Mouse (Mus musculus) embryonic facial prominence, embryonic 15.5 days (tissue): ENCODE results near the gene Ms4a2. TPM values are rescaled to one million over a fixed set of nuclear protein-coding genes. Genes with fewer than 3 reads are reported as not detected.

Source experiments
- ATAC-seq: fragments of 200-750 bp; cut with Nextera tagmentation; 2 replicates; pipeline ENCODE4 v1.8.0; 2017; ENCODE audit warnings: low read depth, moderate TSS enrichment; ENCODE audit not compliant: insufficient number of reproducible peaks, low FRiP score, low TSS enrichment
- H3K27ac ChIP-seq: fragments of 300-500 bp; sonication (generic); replicated peaks from 2 replicates; pipeline ENCODE4 v1.5.1; 2015; ENCODE audit warnings: mild to moderate bottlenecking, inconsistent platforms
- H3K27me3 ChIP-seq: fragments of 300-500 bp; sonication (generic); 2 replicates; pipeline ENCODE4 v1.6.1; 2015; ENCODE audit warnings: inconsistent platforms
- H3K36me3 ChIP-seq: fragments of 300-500 bp; sonication (generic); 2 replicates; pipeline ENCODE4 v1.6.1; 2015; ENCODE audit warnings: mild to moderate bottlenecking, inconsistent platforms
- H3K4me1 ChIP-seq: fragments of 300-500 bp; sonication (generic); 2 replicates; pipeline ENCODE4 v1.6.1; 2015; ENCODE audit warnings: inconsistent platforms
- H3K4me2 ChIP-seq: fragments of 300-500 bp; sonication (generic); replicated peaks from 2 replicates; pipeline ENCODE4 v1.6.1; 2015; ENCODE audit warnings: mild to moderate bottlenecking, inconsistent platforms
- H3K4me3 ChIP-seq: fragments of 300-500 bp; sonication (generic); replicated peaks from 2 replicates; pipeline ENCODE4 v1.5.1; 2015; ENCODE audit warnings: mild to moderate bottlenecking, inconsistent platforms
- H3K9ac ChIP-seq: fragments of 300-500 bp; sonication (generic); 2 replicates; pipeline ENCODE4 v1.6.1; 2015; ENCODE audit warnings: inconsistent platforms
- H3K9me3 ChIP-seq: fragments of 300-500 bp; sonication (generic); replicated peaks from 2 replicates; pipeline ENCODE4 v1.6.1; 2016; ENCODE audit warnings: inconsistent platforms
- WGBS: fragments of 180-500 bp; shearing (Covaris S2); methylation state at CpG from one replicate; pipeline ENCODE4 v1.1.7; 2015; 5-methylcytosine and 5-hydroxymethylcytosine counted together
- polyA plus RNA-seq: library from polyadenylated mRNA; unstranded; fragments of >200 nt; fragmentation: Nextera tagmentation; extraction: Ambion mirVana; gene quantifications from 2 replicates; pipeline ENCODE4 v1.2.1, GENCODE M21; 2015

Gene Ms4a2
- polyA plus RNA-seq, 1 experiment from 2014 or later, result 1.5 TPM

GRCm38 (mm10) chr19:11624800-11625199, 1.3 kb upstream of the Ms4a2 start:
- H3K4me1 ChIP-seq, result no peaks in the 10 kb centered on the region
- ATAC-seq, result no peak

GRCm38 (mm10) chr19:11617983-11618382, 5.5 kb downstream of the Ms4a2 start:
- H3K4me3 ChIP-seq, result no peak overlapping the region
- no peak overlapping the region for H3K4me2 ChIP-seq
- no peak for ATAC-seq
- H3K9ac ChIP-seq, result no peak overlapping the region
- H3K9me3 ChIP-seq, result no peaks in the 10 kb centered on the region
- no peaks in the 10 kb centered on the region for H3K4me1 ChIP-seq
- no peak overlapping the region for H3K27ac ChIP-seq
- H3K27me3 ChIP-seq, result no peaks in the 10 kb centered on the region
- H3K36me3 ChIP-seq, result no peaks in the 10 kb centered on the region

More at GRCm38 (mm10) chr19:11624800-11625199, 1.3 kb upstream of the Ms4a2 start:
- no peaks in the 10 kb centered on the region for H3K9me3 ChIP-seq
- H3K4me3 ChIP-seq, result no peak overlapping the region
- no peak overlapping the region for H3K27ac ChIP-seq
- no peak overlapping the region for H3K4me2 ChIP-seq
- H3K27me3 ChIP-seq, result no peaks in the 10 kb centered on the region
- H3K9ac ChIP-seq, result no peak overlapping the region
- no peaks in the 10 kb centered on the region for H3K36me3 ChIP-seq

GRCm38 (mm10) chr19:11614805-11615204, 8.7 kb downstream of the Ms4a2 start:
- ATAC-seq, result no peak
- Histone ChIP-seq H3K9ac (no peak overlapping the region), H3K4me3 (no peak overlapping the region), H3K36me3 (no peaks in the 10 kb centered on the region), H3K4me2 (no peak overlapping the region), H3K4me1 (no peaks in the 10 kb centered on the region), H3K9me3 (no peaks in the 10 kb centered on the region), H3K27ac (no peak overlapping the region), H3K27me3 (no peaks in the 10 kb centered on the region)
- WGBS, result 58% methylated on average over 2 of the region's 2 CpGs

- ATAC-seq, result no peak
- Histone ChIP-seq H3K9ac (no peak overlapping the region), H3K27ac (no peak overlapping the region), H3K4me3 (no peak overlapping the region), H3K4me1 (no peaks in the 10 kb centered on the region), H3K4me2 (no peak overlapping the region), H3K36me3 (no peaks in the 10 kb centered on the region), H3K27me3 (no peaks in the 10 kb centered on the region), H3K9me3 (no peaks in the 10 kb centered on the region)
- 75% methylated on average over 8 of the region's 8 CpGs for WGBS
These were observed 9.6 kb downstream of the Ms4a2 start for GRCm38 (mm10) chr19:11613776-11614443.

GRCm38 (mm10) chr19:11613084-11613483, 10.4 kb downstream of the Ms4a2 start:
- H3K36me3 ChIP-seq, result no peaks in the 10 kb centered on the region
- no peak overlapping the region for H3K4me2 ChIP-seq
- no peak overlapping the region for H3K4me3 ChIP-seq
- H3K9me3 ChIP-seq, result no peaks in the 10 kb centered on the region
- no peak for ATAC-seq
- WGBS, result 84% methylated on average over 1 of the region's 1 CpGs
- H3K27me3 ChIP-seq, result no peaks in the 10 kb centered on the region
- H3K27ac ChIP-seq, result no peak overlapping the region
- H3K9ac ChIP-seq, result no peak overlapping the region
- H3K4me1 ChIP-seq, result no peaks in the 10 kb centered on the region

- Histone ChIP-seq H3K36me3 (no peaks in the 10 kb centered on the region), H3K27ac (no peak overlapping the region), H3K9me3 (no peaks in the 10 kb centered on the region), H3K9ac (no peak overlapping the region), H3K4me2 (no peak overlapping the region), H3K4me1 (no peaks in the 10 kb centered on the region), H3K27me3 (no peaks in the 10 kb centered on the region), H3K4me3 (no peak overlapping the region)
- 51% methylated on average over 2 of the region's 2 CpGs for WGBS
- no peak for ATAC-seq
These were observed 11.2 kb downstream of the Ms4a2 start for GRCm38 (mm10) chr19:11612293-11612692.

- Histone ChIP-seq H3K4me3 (no peak overlapping the region), H3K9ac (no peak overlapping the region), H3K4me2 (no peak overlapping the region), H3K36me3 (no peaks in the 10 kb centered on the region), H3K27me3 (no peaks in the 10 kb centered on the region), H3K4me1 (no peaks in the 10 kb centered on the region), H3K27ac (no peak overlapping the region), H3K9me3 (no peaks in the 10 kb centered on the region)
- no peak; the same call in 1 of the 2 replicates for ATAC-seq
- WGBS, result 26% methylated on average over 6 of the region's 6 CpGs
These were observed 12.0 kb downstream of the Ms4a2 start for GRCm38 (mm10) chr19:11611541-11611945.

GRCm38 (mm10) chr19:11608172-11608571, 15.3 kb downstream of the Ms4a2 start:
- no peak for ATAC-seq
- Histone ChIP-seq H3K27me3 (no peaks in the 10 kb centered on the region), H3K27ac (no peak overlapping the region)

GRCm38 (mm10) chr19:11604603-11605002, 18.9 kb downstream of the Ms4a2 start, which contains the start of gene Ms4a6d:
Gene Ms4a6d (minus strand): TSS chr19:11604849.
- Histone ChIP-seq H3K9me3 (no peaks in the 10 kb centered on the region), H3K4me1 (no peaks in the 10 kb centered on the region), H3K4me3 (no peak within 1 kb of the TSS), H3K36me3 (no peaks in the 10 kb centered on the region), H3K27ac (no peak within 1 kb of the TSS), H3K4me2 (no peak within 1 kb of the TSS), H3K9ac (no peak within 1 kb of the TSS), H3K27me3 (no peaks in the 10 kb centered on the region)
- WGBS, result 84% methylated on average over 2 of the region's 2 CpGs
- ATAC-seq, result no peak

More at GRCm38 (mm10) chr19:11608172-11608571, 15.3 kb downstream of the Ms4a2 start:
- Histone ChIP-seq H3K4me1 (no peaks in the 10 kb centered on the region), H3K36me3 (no peaks in the 10 kb centered on the region), H3K9me3 (no peaks in the 10 kb centered on the region), H3K4me2 (no peak overlapping the region), H3K4me3 (no peak overlapping the region), H3K9ac (no peak overlapping the region)
- 19% methylated on average over 1 of the region's 1 CpGs for WGBS

GRCm38 (mm10) chr19:11602026-11602425, 21.5 kb downstream of the Ms4a2 start:
- 86% methylated on average over 2 of the region's 2 CpGs for WGBS
- no peaks in the 10 kb centered on the region for H3K36me3 ChIP-seq
- H3K4me3 ChIP-seq, result no peak overlapping the region
- H3K9ac ChIP-seq, result no peak overlapping the region
- H3K4me1 ChIP-seq, result no peaks in the 10 kb centered on the region
- no peaks in the 10 kb centered on the region for H3K9me3 ChIP-seq
- ATAC-seq, result no peak
- H3K4me2 ChIP-seq, result no peak overlapping the region
- H3K27ac ChIP-seq, result no peak overlapping the region
- H3K27me3 ChIP-seq, result no peaks in the 10 kb centered on the region

GRCm38 (mm10) chr19:11601349-11601748, 22.2 kb downstream of the Ms4a2 start:
- H3K4me3 ChIP-seq, result no peak overlapping the region
- H3K9ac ChIP-seq, result no peak overlapping the region
- H3K4me2 ChIP-seq, result no peak overlapping the region
- no peak overlapping the region for H3K27ac ChIP-seq
- H3K4me1 ChIP-seq, result no peaks in the 10 kb centered on the region
- no peaks in the 10 kb centered on the region for H3K36me3 ChIP-seq
- WGBS, result 90% methylated on average over 3 of the region's 3 CpGs
- ATAC-seq, result no peak
- H3K9me3 ChIP-seq, result no peaks in the 10 kb centered on the region
- no peaks in the 10 kb centered on the region for H3K27me3 ChIP-seq

GRCm38 (mm10) chr19:11589891-11590449, 33.5 kb downstream of the Ms4a2 start:
- Histone ChIP-seq H3K27me3 (no peaks in the 10 kb centered on the region), H3K4me2 (no peak overlapping the region), H3K4me1 (no peaks in the 10 kb centered on the region), H3K27ac (no peak overlapping the region), H3K9me3 (no peaks in the 10 kb centered on the region), H3K9ac (no peak overlapping the region), H3K36me3 (no peaks in the 10 kb centered on the region), H3K4me3 (no peak overlapping the region)
- 41% methylated on average over 2 of the region's 2 CpGs for WGBS
- no peak for ATAC-seq
